Mouse (Mus musculus): ENCODE data around the gene Lyz1. TPM values are rescaled to one million over a fixed set of nuclear protein-coding genes. Genes with fewer than 3 reads are reported as not detected.

Gene Lyz1
- total RNA-seq, 2 experiments from 2014 or later: 0.72 to 0.88 TPM

Other genes with a start within 250 kb of the Lyz1 start
- gene Lrrc10, start 247.5 kb downstream of the Lyz1 start, total RNA-seq (2021): under 1 TPM in 1 of 2 experiments, not detected in 1; 0.30 TPM
- 100 to 1,000 TPM; 203 to 205 TPM for gene Cct2, start 229.1 kb downstream of the Lyz1 start, total RNA-seq (2021)
- 10 to 100 TPM; 28.0 to 30.0 TPM for gene Frs2, start 144.3 kb downstream of the Lyz1 start, total RNA-seq (2021)
- gene Yeats4, start 68.4 kb downstream of the Lyz1 start, total RNA-seq (2021): 10 to 100 TPM; 44.1 to 46.6 TPM
- gene 9530003J23Rik, start 54.2 kb downstream of the Lyz1 start, total RNA-seq (2021): not detected
- 1 to 10 TPM; 7.3 to 7.9 TPM for gene Lyz2, start 10.5 kb downstream of the Lyz1 start, total RNA-seq (2021)
- gene Cpsf6, start 87.1 kb upstream of the Lyz1 start, total RNA-seq (2021): 100 to 1,000 TPM; 107 to 114 TPM

All from layer of hippocampus, postnatal 14 days (tissue).